Mouse (Mus musculus) heart, embryonic 10.5 days (tissue): ENCODE data around the gene Epha7. TPM values are rescaled to one million over a fixed set of nuclear protein-coding genes. Genes with fewer than 3 reads are reported as not detected.

ENCODE experiments used
- DNase-seq: peaks from one replicate; pipeline ENCODE4 v3.0.0-alpha.2; 2017; ENCODE audit warnings: low spot score
- H3K27ac ChIP-seq: fragments of 300-500 bp; sonication (generic); 2 replicates; pipeline ENCODE4 v1.5.1; 2016; ENCODE audit warnings: mild to moderate bottlenecking
- H3K27me3 ChIP-seq: fragments of 300-500 bp; sonication (generic); 2 replicates; pipeline ENCODE4 v1.6.1; 2016; ENCODE audit warnings: mild to moderate bottlenecking; ENCODE audit not compliant: poor library complexity, insufficient read depth, severe bottlenecking
- H3K36me3 ChIP-seq: fragments of 300-500 bp; sonication (generic); 2 replicates; pipeline ENCODE4 v1.6.1; 2016; ENCODE audit warnings: mild to moderate bottlenecking, moderate library complexity
- H3K4me1 ChIP-seq: fragments of 300-500 bp; sonication (generic); 2 replicates; pipeline ENCODE4 v1.6.1; 2016; ENCODE audit warnings: mild to moderate bottlenecking
- H3K4me3 ChIP-seq: fragments of 300-500 bp; sonication (generic); 2 replicates; pipeline ENCODE4 v1.5.1; 2016; ENCODE audit warnings: mild to moderate bottlenecking, moderate library complexity
- H3K9me3 ChIP-seq: fragments of 300-500 bp; sonication (generic); 2 replicates; pipeline ENCODE4 v1.6.1; 2016; ENCODE audit warnings: mild to moderate bottlenecking, moderate library complexity
- WGBS: fragments of 180-500 bp; shearing (Covaris S2); methylation state at CpG from one replicate; pipeline ENCODE4 v1.1.7; 2016; 5-methylcytosine and 5-hydroxymethylcytosine counted together
- polyA plus RNA-seq: library from polyadenylated mRNA; unstranded; fragments of >200 nt; fragmentation: Nextera tagmentation; extraction: Ambion mirVana; gene quantifications from 2 replicates; pipeline ENCODE4 v1.2.1, GENCODE M21; 2016

The Epha7 gene
- polyA plus RNA-seq, 1 experiment from 2014 or later = 42.6 TPM

- Histone ChIP-seq H3K9me3 (no peaks in the 10 kb centered on the region), H3K36me3 (no peaks in the 10 kb centered on the region), H3K27me3 (no peaks in the 10 kb centered on the region), H3K4me3 (no peak overlapping the region), H3K27ac (no peak overlapping the region), H3K4me1 (peaks cover 5% of the 10 kb centered on the region; the same call in 1 of the 2 replicates)
- no peak for DNase-seq
- 74% methylated on average over 2 of the region's 2 CpGs for WGBS
Measured at GRCm38 (mm10) chr4:28999287-28999595, 186.3 kb downstream of the Epha7 start.

DNA sequence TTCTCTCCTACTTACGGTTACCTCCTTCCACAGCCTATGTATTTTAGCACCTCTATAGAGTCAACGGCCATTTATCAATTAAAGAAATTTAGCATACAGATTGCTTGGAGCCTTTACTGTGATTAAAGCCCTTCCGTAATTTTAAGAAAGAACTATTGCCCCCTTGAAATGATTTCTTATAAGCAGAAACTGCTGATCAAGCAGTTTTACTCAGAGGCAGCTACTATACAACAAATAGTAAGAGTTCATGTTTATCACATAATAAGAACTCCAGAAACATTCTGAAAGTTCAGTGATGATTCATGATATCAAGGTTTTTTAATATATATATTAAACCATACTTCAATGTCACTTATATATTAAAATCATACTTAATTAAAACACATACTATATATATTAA lies 197.4 kb downstream of the Epha7 start:
- no peaks in the 10 kb centered on the region for H3K36me3 ChIP-seq
- H3K27me3 ChIP-seq = no peaks in the 10 kb centered on the region
- no peak for DNase-seq
- H3K27ac ChIP-seq = no peak overlapping the region
- no peak overlapping the region for H3K4me3 ChIP-seq
- WGBS = 91% methylated on average over 3 of the region's 3 CpGs
- no peaks in the 10 kb centered on the region for H3K4me1 ChIP-seq
- H3K9me3 ChIP-seq = no peaks in the 10 kb centered on the region
